Mouse (Mus musculus): Measurements from ENCODE around the gene Zfp831. TPM values are rescaled to one million over a fixed set of nuclear protein-coding genes. Genes with fewer than 3 reads are reported as not detected.

Zfp831 gene
- under 1 TPM in 1 of 2 experiments, not detected in 1; 0.05 TPM for total RNA-seq (2021)
- long read RNA-seq, experiment 1 = 0 reads
- long read RNA-seq, experiment 2 = 0 reads

GRCm38 (mm10) chr2:174643448-174644144, at the start of gene Zfp831:
Gene Zfp831, plus strand, starts transcription at chr2:174643534.
- intact Hi-C loops (cut with DNase I) = no loop called here
- no peak for DNase-seq

- intact Hi-C loops (cut with DNase I) = no loop called here
- DNase-seq = no peak
Observed at GRCm38 (mm10) chr2:174594965-174595364, 48.4 kb upstream of the Zfp831 start.

GRCm38 (mm10) chr2:174595611-174596010, 47.7 kb upstream of the Zfp831 start:
- DNase-seq = no peak
- intact Hi-C loops (cut with DNase I) = no loop called here

GRCm38 (mm10) chr2:174596457-174596856, 46.9 kb upstream of the Zfp831 start:
- no peak for DNase-seq
- intact Hi-C loops (cut with DNase I) = no loop called here

GRCm38 (mm10) chr2:174598451-174598850, 44.9 kb upstream of the Zfp831 start:
- intact Hi-C loops (cut with DNase I) = no loop called here
- DNase-seq = no peak

- intact Hi-C loops (cut with DNase I) = no loop called here
- DNase-seq = no peak
Observed at GRCm38 (mm10) chr2:174599071-174599635, 44.2 kb upstream of the Zfp831 start.

- DNase-seq = no peak
- intact Hi-C loops (cut with DNase I) = no loop called here
Observed at GRCm38 (mm10) chr2:174599853-174600271, 43.5 kb upstream of the Zfp831 start.

GRCm38 (mm10) chr2:174601938-174602685, 41.2 kb upstream of the Zfp831 start:
- intact Hi-C loops (cut with DNase I) = no loop called here
- DNase-seq = no peak

GRCm38 (mm10) chr2:174603321-174603720, 40.0 kb upstream of the Zfp831 start:
- intact Hi-C loops (cut with DNase I) = no loop called here
- DNase-seq = no peak

GRCm38 (mm10) chr2:174605020-174605419, 38.3 kb upstream of the Zfp831 start:
- intact Hi-C loops (cut with DNase I) = no loop called here
- no peak for DNase-seq

- DNase-seq = no peak
- intact Hi-C loops (cut with DNase I) = no loop called here
Observed at GRCm38 (mm10) chr2:174605442-174606087, 37.8 kb upstream of the Zfp831 start.

- intact Hi-C loops (cut with DNase I) = no loop called here
- no peak for DNase-seq
Observed at GRCm38 (mm10) chr2:174606376-174606775, 37.0 kb upstream of the Zfp831 start.

GRCm38 (mm10) chr2:174609892-174610291, 33.4 kb upstream of the Zfp831 start:
- intact Hi-C loops (cut with DNase I) = no loop called here
- no peak for DNase-seq

- DNase-seq = no peak
- intact Hi-C loops (cut with DNase I) = no loop called here
Observed at GRCm38 (mm10) chr2:174612386-174613063, 30.8 kb upstream of the Zfp831 start.

- intact Hi-C loops (cut with DNase I) = no loop called here
Observed at GRCm38 (mm10) chr2:174613221-174613620, 30.1 kb upstream of the Zfp831 start.

GRCm38 (mm10) chr2:174613921-174614441, 29.4 kb upstream of the Zfp831 start:
- intact Hi-C loops (cut with DNase I) = no loop called here
- DNase-seq = no peak

More at GRCm38 (mm10) chr2:174613221-174613620, 30.1 kb upstream of the Zfp831 start:
- DNase-seq = no peak

- DNase-seq = no peak
- intact Hi-C loops (cut with DNase I) = no loop called here
Observed at GRCm38 (mm10) chr2:174621881-174622280, 21.5 kb upstream of the Zfp831 start.

- DNase-seq = no peak
- intact Hi-C loops (cut with DNase I) = no loop called here
Observed at GRCm38 (mm10) chr2:174624430-174624829, 18.9 kb upstream of the Zfp831 start.

GRCm38 (mm10) chr2:174627021-174627420, 16.3 kb upstream of the Zfp831 start:
- intact Hi-C loops (cut with DNase I) = no loop called here
- no peak for DNase-seq

GRCm38 (mm10) chr2:174629299-174629850, 14.0 kb upstream of the Zfp831 start:
- no peak for DNase-seq
- intact Hi-C loops (cut with DNase I) = no loop called here
